Mouse (Mus musculus) midbrain, embryonic 14.5 days (tissue): ENCODE results near the gene Akp3. TPM values are rescaled to one million over a fixed set of nuclear protein-coding genes. Genes with fewer than 3 reads are reported as not detected.

ENCODE experiments used
- ATAC-seq: fragments of 200-750 bp; cut with Nextera tagmentation; 2 replicates; pipeline ENCODE4 v1.8.0; 2017; ENCODE audit warnings: moderate number of reproducible peaks, moderate library complexity; ENCODE audit not compliant: low FRiP score, low TSS enrichment
- DNase-seq: peaks from one replicate; pipeline ENCODE4 v3.0.0-alpha.2; 2015
- H3K27ac ChIP-seq: fragments of 300-500 bp; sonication (generic); replicated peaks from 2 replicates; pipeline ENCODE4 v1.5.1; 2014; ENCODE audit warnings: mild to moderate bottlenecking, low read depth, low read length, moderate library complexity
- H3K27me3 ChIP-seq: fragments of 300-500 bp; sonication (generic); 2 replicates; pipeline ENCODE4 v1.6.1; 2014; ENCODE audit warnings: low read length, control low read depth, mixed read lengths; ENCODE audit not compliant: control insufficient read depth, insufficient read depth
- H3K36me3 ChIP-seq: fragments of 300-500 bp; sonication (generic); 2 replicates; pipeline ENCODE4 v1.6.1; 2014; ENCODE audit warnings: low read length, control low read depth; ENCODE audit not compliant: control insufficient read depth, insufficient read depth
- H3K4me1 ChIP-seq: fragments of 300-500 bp; sonication (generic); 2 replicates; pipeline ENCODE4 v1.6.1; 2014; ENCODE audit warnings: mild to moderate bottlenecking, antibody characterized with exemption, low read length, control low read depth; ENCODE audit not compliant: control insufficient read depth, insufficient read depth
- H3K4me2 ChIP-seq: fragments of 300-500 bp; sonication (generic); 2 replicates; pipeline ENCODE4 v1.6.1; 2014; ENCODE audit warnings: mild to moderate bottlenecking, low read length, moderate library complexity
- H3K4me3 ChIP-seq: fragments of 300-500 bp; sonication (generic); replicated peaks from 2 replicates; pipeline ENCODE4 v1.5.1; 2014; ENCODE audit warnings: low read depth, low read length
- H3K9ac ChIP-seq: fragments of 300-500 bp; sonication (generic); replicated peaks from 2 replicates; pipeline ENCODE4 v1.6.1; 2014; ENCODE audit warnings: mild to moderate bottlenecking, low read length, moderate library complexity
- H3K9me3 ChIP-seq: fragments of 300-500 bp; sonication (generic); 2 replicates; pipeline ENCODE4 v1.6.1; 2016; ENCODE audit warnings: low read length, control low read depth, mixed read lengths; ENCODE audit not compliant: control insufficient read depth
- WGBS: fragments of 180-500 bp; shearing (Covaris S2); extraction: QIAGEN DNeasy Blood & Tissue Kit; methylation state at CpG from one replicate; pipeline ENCODE4 v1.1.7; 2014; 5-methylcytosine and 5-hydroxymethylcytosine counted together
- polyA plus RNA-seq: library from polyadenylated mRNA; unstranded; fragments of >200 nt; fragmentation: Nextera tagmentation; extraction: Ambion mirVana; gene quantifications from 2 replicates; pipeline ENCODE4 v1.2.1, GENCODE M21; 2014

Akp3 gene
- polyA plus RNA-seq, 1 experiment from 2014 or later = not detected

DNA sequence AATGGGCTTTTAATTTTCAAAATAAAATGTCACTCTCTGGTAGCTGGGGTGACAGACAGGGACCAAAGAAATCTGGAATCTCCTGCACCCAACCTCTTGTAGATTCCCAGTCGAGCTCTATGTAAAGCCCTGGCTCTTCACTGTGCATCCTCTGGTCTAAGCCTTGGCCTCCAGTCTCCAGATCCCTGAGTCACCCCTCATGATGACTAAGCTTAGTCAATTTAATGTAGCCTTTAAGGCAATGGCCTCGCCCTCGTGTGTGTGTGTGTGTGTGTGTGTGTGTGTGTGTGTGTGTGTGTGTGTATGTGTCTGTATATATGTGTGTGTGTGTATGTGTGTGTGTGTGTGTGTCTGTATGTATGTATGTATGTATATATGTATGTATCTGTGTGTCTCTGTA, 34.6 kb downstream of the Akp3 start:
- H3K4me1 ChIP-seq = peaks cover 7% of the 10 kb centered on the region; the same call in 1 of the 2 replicates
- 73% methylated on average over 3 of the region's 3 CpGs for WGBS
- ATAC-seq = no peak
- peaks cover 37% of the 10 kb centered on the region for H3K27me3 ChIP-seq
- no peaks in the 10 kb centered on the region for H3K9me3 ChIP-seq
- no peaks in the 10 kb centered on the region for H3K36me3 ChIP-seq
- H3K4me3 ChIP-seq = no peak overlapping the region
- H3K4me2 ChIP-seq = no peak overlapping the region
- no peak overlapping the region for H3K27ac ChIP-seq
- no peak for DNase-seq
- no peak overlapping the region for H3K9ac ChIP-seq

DNA sequence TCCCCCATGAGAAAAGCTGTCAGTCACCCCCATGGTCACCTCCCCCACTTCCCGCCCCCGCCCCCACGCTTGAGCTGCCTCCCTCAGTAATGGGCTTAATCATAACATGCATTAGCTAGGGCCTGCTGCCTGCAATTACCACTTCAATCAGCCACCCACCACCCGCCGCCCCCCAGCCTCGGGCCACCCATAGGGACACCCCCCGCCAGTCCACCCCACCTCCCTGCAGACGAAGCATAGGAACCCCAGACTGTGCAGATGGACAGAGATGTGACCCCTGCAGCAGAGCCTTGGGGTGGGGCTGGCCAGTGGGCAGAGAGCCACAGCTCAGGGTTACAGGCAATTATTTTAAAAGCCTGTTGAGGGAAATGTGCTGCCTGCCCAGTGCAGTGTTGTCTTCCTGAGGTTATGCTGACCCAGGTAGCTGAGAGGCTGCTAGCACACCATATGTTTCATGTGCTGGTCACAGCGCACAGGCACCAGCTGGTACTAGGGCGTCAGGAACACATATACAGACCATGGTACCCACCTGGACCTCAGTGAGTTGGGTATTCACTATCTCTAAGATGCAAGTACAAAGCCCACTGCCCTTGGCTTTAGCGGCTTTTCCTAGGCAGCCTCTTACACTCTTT, 39.5 kb downstream of the Akp3 start:
- H3K36me3 ChIP-seq = no peaks in the 10 kb centered on the region
- DNase-seq (no peak), ATAC-seq (no peak)
- no peaks in the 10 kb centered on the region for H3K27me3 ChIP-seq
- 43% methylated on average over 11 of the region's 11 CpGs for WGBS
- H3K27ac ChIP-seq = 0 out of 2 replicates have a peak overlapping the region, but pooled peaks have one; percentile 6
- H3K4me2 ChIP-seq = no peak overlapping the region
- peaks cover 10% of the 10 kb centered on the region; the same call in 1 of the 2 replicates for H3K4me1 ChIP-seq
- H3K9ac ChIP-seq = no peak overlapping the region
- no peak overlapping the region for H3K4me3 ChIP-seq
- H3K9me3 ChIP-seq = no peaks in the 10 kb centered on the region

DNA sequence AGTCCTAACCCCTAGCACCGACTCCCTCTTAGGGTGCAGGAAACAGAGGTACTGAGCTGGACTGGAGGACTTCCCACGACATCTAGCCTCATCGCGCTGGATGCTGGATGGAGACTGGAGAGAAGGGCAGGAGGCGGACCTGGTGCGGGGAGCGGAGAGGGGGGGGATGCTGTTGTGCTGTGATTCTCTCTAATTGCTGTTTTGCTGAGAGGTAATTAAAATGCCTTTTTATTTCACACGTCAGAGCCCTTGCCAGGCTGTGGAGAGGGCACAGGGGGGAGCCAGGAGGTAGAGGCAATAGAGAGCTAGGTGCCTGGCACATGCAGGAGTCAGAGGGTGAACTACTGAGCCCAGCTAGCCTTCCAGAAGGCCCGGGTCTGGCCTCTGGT, 40.0 kb downstream of the Akp3 start:
- Histone ChIP-seq H3K4me1 (peaks cover 15% of the 10 kb centered on the region), H3K4me3 (no peak overlapping the region), H3K4me2 (no peak overlapping the region), H3K27me3 (no peaks in the 10 kb centered on the region), H3K9me3 (no peaks in the 10 kb centered on the region), H3K27ac (0 out of 2 replicates have a peak overlapping the region, but pooled peaks have one; percentile 6), H3K36me3 (no peaks in the 10 kb centered on the region), H3K9ac (no peak overlapping the region)
- 54% methylated on average over 9 of the region's 9 CpGs for WGBS
- no peak for DNase-seq
- ATAC-seq = no peak

DNA sequence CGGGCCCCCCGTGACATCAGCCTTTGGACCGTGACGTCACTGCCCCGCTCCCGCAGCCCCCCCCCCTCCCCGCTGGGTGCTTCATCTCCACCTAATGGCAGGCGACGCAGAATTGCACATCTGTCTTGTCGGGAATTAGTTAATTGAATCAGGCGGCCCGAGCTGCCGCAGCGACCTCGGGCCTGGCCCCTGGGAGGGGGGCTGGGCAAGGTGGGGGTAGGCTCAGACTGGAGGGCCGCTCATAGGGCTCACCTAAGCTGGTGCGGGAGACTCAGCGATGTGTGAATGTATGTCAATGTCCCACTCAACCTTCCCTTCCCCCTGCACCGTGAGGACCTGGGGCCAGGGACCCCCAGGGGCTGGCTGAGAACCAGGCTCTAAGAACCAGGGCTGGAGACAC, 45.7 kb downstream of the Akp3 start:
- Histone ChIP-seq H3K27me3 (no peaks in the 10 kb centered on the region), H3K4me1 (peaks cover 36% of the 10 kb centered on the region), H3K4me3 (no peak overlapping the region), H3K4me2 (no peak overlapping the region), H3K27ac (no peak overlapping the region), H3K9me3 (no peaks in the 10 kb centered on the region), H3K36me3 (no peaks in the 10 kb centered on the region), H3K9ac (no peak overlapping the region)
- DNase-seq (peak; percentile 46), ATAC-seq (peak; percentile 51; the same call in 1 of the 2 replicates)
- WGBS = 10% methylated on average over 19 of the region's 19 CpGs

- ATAC-seq (no peak), DNase-seq (peak; percentile 57)
- H3K27ac ChIP-seq = no peak overlapping the region
- no peaks in the 10 kb centered on the region for H3K9me3 ChIP-seq
- peaks cover 44% of the 10 kb centered on the region for H3K4me1 ChIP-seq
- no peaks in the 10 kb centered on the region for H3K36me3 ChIP-seq
- 93% methylated on average over 1 of the region's 1 CpGs for WGBS
- H3K9ac ChIP-seq = no peak overlapping the region
- no peak overlapping the region for H3K4me2 ChIP-seq
- no peaks in the 10 kb centered on the region for H3K27me3 ChIP-seq
- H3K4me3 ChIP-seq = no peak overlapping the region
These were observed 46.5 kb downstream of the Akp3 start for GRCm38 (mm10) chr1:87171312-87171711.

DNA sequence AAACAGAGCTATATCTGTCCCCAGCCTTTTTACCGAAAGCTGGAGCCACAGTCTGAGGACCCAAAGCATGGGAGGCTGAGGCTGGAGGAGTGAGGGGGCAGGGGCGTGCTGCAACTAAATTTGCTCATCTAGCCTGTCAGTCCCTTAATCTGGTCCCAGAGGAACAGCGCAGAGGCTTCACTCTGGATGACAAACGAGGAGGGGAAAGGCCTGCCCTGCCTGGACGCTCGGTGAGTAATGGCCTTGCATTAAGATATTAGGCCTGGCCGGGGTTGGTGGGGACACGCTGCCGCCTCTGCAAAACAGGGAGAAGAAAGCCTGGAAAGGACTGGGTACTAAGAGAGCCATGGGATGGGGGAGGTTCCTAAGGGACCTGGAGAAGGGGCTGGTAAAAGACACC, 47.5 kb downstream of the Akp3 start:
- no peak overlapping the region for H3K4me2 ChIP-seq
- H3K4me3 ChIP-seq = no peak overlapping the region
- ATAC-seq (no peak), DNase-seq (no peak)
- no peak overlapping the region for H3K9ac ChIP-seq
- no peaks in the 10 kb centered on the region for H3K27me3 ChIP-seq
- peaks cover 45% of the 10 kb centered on the region for H3K4me1 ChIP-seq
- H3K9me3 ChIP-seq = no peaks in the 10 kb centered on the region
- H3K36me3 ChIP-seq = no peaks in the 10 kb centered on the region
- 26% methylated on average over 9 of the region's 9 CpGs for WGBS
- H3K27ac ChIP-seq = no peak overlapping the region

DNA sequence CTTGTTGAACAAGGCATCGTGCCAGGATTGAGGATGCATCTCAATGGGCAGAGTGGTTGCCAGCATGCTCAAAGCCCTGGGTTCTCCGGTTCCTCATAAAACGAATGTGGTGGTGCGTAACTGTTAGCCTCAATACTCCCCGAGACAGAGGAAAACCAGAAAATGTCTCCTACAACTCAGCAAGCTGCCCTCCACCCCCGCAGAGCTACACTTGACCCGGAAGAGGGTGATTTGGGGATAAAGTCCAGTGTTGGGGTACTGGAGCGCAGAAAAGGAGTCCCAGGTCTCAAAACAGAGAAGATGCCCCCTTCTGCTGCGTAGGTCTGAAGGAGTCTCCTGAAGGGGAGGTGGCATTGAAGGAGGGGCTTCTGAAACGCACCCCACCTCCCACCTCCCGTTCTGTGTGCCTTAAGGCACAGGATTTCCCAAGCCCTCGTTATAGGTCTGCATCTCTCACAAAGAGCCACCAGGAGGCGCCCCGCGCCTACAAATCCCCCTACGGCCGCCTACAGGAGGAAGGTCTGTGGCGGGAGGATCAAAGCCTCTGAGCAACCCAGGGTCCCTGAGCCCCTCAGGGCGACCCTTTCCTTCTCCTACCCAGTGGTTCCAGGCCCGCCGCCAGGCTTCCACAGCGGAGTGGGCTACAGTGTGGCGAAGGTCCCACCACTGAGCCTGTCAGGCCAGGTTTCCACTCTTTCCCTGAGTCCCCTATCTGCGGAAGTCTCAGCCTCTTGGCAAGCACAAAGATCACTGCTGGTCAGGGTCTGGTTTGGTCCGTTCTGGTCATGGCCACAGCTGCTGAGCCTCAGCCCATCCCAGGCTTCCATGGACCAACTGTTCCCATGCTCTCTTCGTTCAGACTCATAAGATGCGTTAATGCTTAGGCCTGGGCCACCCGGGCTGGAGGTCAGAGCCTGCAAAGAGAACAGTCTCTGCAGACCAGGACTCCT, 49.5 kb downstream of the Akp3 start:
- Histone ChIP-seq H3K9me3 (no peaks in the 10 kb centered on the region), H3K27me3 (no peaks in the 10 kb centered on the region), H3K4me2 (no peak overlapping the region), H3K27ac (no peak overlapping the region), H3K36me3 (no peaks in the 10 kb centered on the region), H3K9ac (no peak overlapping the region), H3K4me1 (peaks cover 39% of the 10 kb centered on the region), H3K4me3 (no peak overlapping the region)
- no peak for ATAC-seq
- 23% methylated on average over 28 of the region's 28 CpGs for WGBS
- peak; percentile 83 for DNase-seq

- DNase-seq = peak; percentile 88
- no peaks in the 10 kb centered on the region for H3K36me3 ChIP-seq
- no peak overlapping the region; the same call in 1 of the 2 replicates for H3K9ac ChIP-seq
- 4% methylated on average over 11 of the region's 11 CpGs for WGBS
- peaks cover 25% of the 10 kb centered on the region for H3K4me1 ChIP-seq
- ATAC-seq = peak; percentile 83
- no peaks in the 10 kb centered on the region for H3K9me3 ChIP-seq
- H3K4me3 ChIP-seq = no peak overlapping the region
- H3K27ac ChIP-seq = no peak overlapping the region
- no peaks in the 10 kb centered on the region for H3K27me3 ChIP-seq
- H3K4me2 ChIP-seq = peak overlapping the region; percentile 21; the same call in 1 of the 2 replicates
These were observed 51.1 kb downstream of the Akp3 start for GRCm38 (mm10) chr1:87175852-87176292.
